Mouse (Mus musculus) gonadal fat pad, adult 2 months (tissue): Measurements from ENCODE around the gene Phlpp1. TPM values are rescaled to one million over a fixed set of nuclear protein-coding genes. Genes with fewer than 3 reads are reported as not detected.

Experiments used
- DNase-seq: peaks from one replicate; pipeline ENCODE4 v3.0.0-alpha.2; 2012; ENCODE audit warnings: low read depth
- polyA plus RNA-seq: library from polyadenylated mRNA; depleted of rRNA; stranded (reverse); fragments of >200 nt; gene quantifications from 2 replicates; pipeline ENCODE4 v1.2.3, GENCODE M21; 2012; rRNA removed

Gene Phlpp1
- polyA plus RNA-seq, 1 experiment: 9.0 TPM

- no peak for DNase-seq
Observed at GRCm38 (mm10) chr1:106387264-106387663, 215.7 kb downstream of the Phlpp1 start.

- no peak for DNase-seq
Observed at GRCm38 (mm10) chr1:106389673-106390072, 218.1 kb downstream of the Phlpp1 start.

- DNase-seq: no peak
Observed at GRCm38 (mm10) chr1:106393072-106393471, 221.5 kb downstream of the Phlpp1 start.

- no peak for DNase-seq
Observed at GRCm38 (mm10) chr1:106394678-106395077, 223.1 kb downstream of the Phlpp1 start.

- DNase-seq: no peak
Observed at GRCm38 (mm10) chr1:106395476-106395875, 223.9 kb downstream of the Phlpp1 start.

GRCm38 (mm10) chr1:106400900-106401634 lies 229.5 kb downstream of the Phlpp1 start:
- no peak for DNase-seq

GRCm38 (mm10) chr1:106403011-106403501 lies 231.5 kb downstream of the Phlpp1 start:
- DNase-seq: no peak

GRCm38 (mm10) chr1:106406852-106407251 lies 235.3 kb downstream of the Phlpp1 start:
- DNase-seq: no peak

- no peak for DNase-seq
Observed at GRCm38 (mm10) chr1:106407963-106408440, 236.4 kb downstream of the Phlpp1 start.

- DNase-seq: no peak
Observed at GRCm38 (mm10) chr1:106410858-106411257, 239.3 kb downstream of the Phlpp1 start.

- DNase-seq: no peak
Observed at GRCm38 (mm10) chr1:106425128-106425936, 253.8 kb downstream of the Phlpp1 start.

GRCm38 (mm10) chr1:106428170-106428569 lies 256.6 kb downstream of the Phlpp1 start:
- DNase-seq: no peak

GRCm38 (mm10) chr1:106428580-106428979 lies 257.0 kb downstream of the Phlpp1 start:
- DNase-seq: no peak

GRCm38 (mm10) chr1:106433580-106433979 lies 262.0 kb downstream of the Phlpp1 start:
- no peak for DNase-seq

Other genes with a start within 250 kb of the Phlpp1 start
- gene Zcchc2, start 181.3 kb upstream of the Phlpp1 start, polyA plus RNA-seq: 15.2 and 16.2 TPM in 2 replicates